Mouse (Mus musculus): ENCODE results near the gene Rhoc.

DNA sequence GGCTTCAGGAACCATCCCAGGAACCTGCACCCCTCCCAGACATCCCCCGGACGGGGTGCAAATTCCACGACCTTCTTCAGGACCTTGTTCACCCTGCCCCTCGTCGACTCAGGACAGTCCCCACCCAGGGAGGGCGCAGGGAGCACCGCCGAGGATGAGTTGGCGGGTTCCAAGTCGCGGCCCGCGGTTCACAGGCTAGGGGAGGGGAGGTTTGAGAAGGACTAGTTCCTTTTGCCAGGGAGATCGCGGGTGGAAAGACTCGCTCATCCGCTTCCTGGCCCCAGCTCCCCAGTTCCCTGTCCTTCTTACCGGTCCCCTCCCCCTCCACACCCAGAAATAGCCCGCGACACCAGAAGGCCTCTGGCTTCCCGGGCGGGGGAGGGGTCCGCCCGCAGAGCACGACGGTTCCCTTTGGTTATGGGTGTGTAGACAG is 6.7 kb upstream of the Rhoc start, which contains the start of gene Fam19a3:
- TF ChIP-seq CTCF (IDR thresholded peaks at IDR 0.05; ENCODE audit: low read depth, low read length) (no peak), EP300 (IDR thresholded peaks at IDR 0.05; ENCODE audit: insufficient read depth, low read depth, low read length) (no peak), POLR2A (IDR thresholded peaks at IDR 0.05; ENCODE audit: insufficient read depth, low read length) (no peak)

All from ES-Bruce4 (cell line).